Mouse (Mus musculus): ENCODE data around the gene Fam120a.

- TF ChIP-seq CTCF (IDR thresholded peaks at IDR 0.05; ENCODE audit: low read depth) (no peak), EP300 (IDR thresholded peaks at IDR 0.05; ENCODE audit: low read depth) (no peak)
Observed at GRCm38 (mm10) chr13:48849155-48849554, 118.7 kb downstream of the Fam120a start.
